Mouse (Mus musculus): ENCODE measurements around the gene Gramd1b.

GRCm38 (mm10) chr9:40346232-40346984, 184.8 kb downstream of the Gramd1b start:
- TF ChIP-seq CTCF (IDR thresholded peaks at IDR 0.05; ENCODE audit: borderline replicate concordance, extremely low read depth, insufficient read depth, insufficient read length) (no peak), POLR2A (IDR thresholded peaks at IDR 0.05; ENCODE audit: borderline replicate concordance, extremely low read depth, insufficient read depth, insufficient read length, poor library complexity, severe bottlenecking) (no peak)

Data from brain, embryonic 14.5 days (tissue).